Mouse (Mus musculus) T-cell, adult 66 days (primary cell): ENCODE measurements around the gene Gm29106. TPM values are rescaled to one million over a fixed set of nuclear protein-coding genes. Genes with fewer than 3 reads are reported as not detected.

Experiments
- total RNA-seq, 2 experiments: library from RNA; stranded (reverse); gene quantifications; 3 replicates in 1 of 2; 4 replicates in 1 of 2; pipeline ENCODE4 v1.2.4; 2023

Gene Gm29106
- not detected for total RNA-seq

DNA sequence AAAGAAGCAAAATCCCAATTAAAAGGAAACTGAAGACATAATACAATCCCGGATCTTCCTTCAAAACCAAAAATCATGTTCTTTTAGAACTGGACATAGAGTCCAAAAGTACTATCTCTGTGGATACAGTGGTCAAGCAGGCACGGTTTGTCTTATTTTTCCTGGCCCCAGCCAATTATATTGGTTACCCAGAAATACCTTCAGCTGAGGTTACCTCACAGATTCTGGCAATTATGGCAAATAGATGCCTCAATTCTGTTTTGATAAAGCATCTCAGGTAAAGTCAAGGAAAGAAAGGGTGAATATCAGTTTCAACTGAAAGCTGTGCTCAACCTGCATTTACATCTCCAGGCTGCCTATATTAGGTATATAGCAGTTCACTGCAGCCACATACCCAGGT, at the start of gene Gm29106:
TSS of gene Gm29106 (plus strand) at position 301 of the 400 bp plus-strand sequence.

Other genes starting within 250 kb of the Gm29106 start
- gene Gm28168, start 248.5 kb upstream of the Gm29106 start, total RNA-seq: not detected
- gene Gm7145, start 210.6 kb upstream of the Gm29106 start, total RNA-seq: not detected
- 100 to 1,000 TPM; 106 to 115 TPM for gene Tsn, start 135.2 kb downstream of the Gm29106 start, total RNA-seq
- gene Nifk, start 145.3 kb downstream of the Gm29106 start, total RNA-seq: 10 to 100 TPM; 40.1 to 40.6 TPM
- gene Clasp1, start 212.5 kb downstream of the Gm29106 start, total RNA-seq: 10 to 100 TPM; 74.2 to 95.0 TPM